ENCODE assay signal across 33 mouse cellular contexts in the genomic region with DNA sequence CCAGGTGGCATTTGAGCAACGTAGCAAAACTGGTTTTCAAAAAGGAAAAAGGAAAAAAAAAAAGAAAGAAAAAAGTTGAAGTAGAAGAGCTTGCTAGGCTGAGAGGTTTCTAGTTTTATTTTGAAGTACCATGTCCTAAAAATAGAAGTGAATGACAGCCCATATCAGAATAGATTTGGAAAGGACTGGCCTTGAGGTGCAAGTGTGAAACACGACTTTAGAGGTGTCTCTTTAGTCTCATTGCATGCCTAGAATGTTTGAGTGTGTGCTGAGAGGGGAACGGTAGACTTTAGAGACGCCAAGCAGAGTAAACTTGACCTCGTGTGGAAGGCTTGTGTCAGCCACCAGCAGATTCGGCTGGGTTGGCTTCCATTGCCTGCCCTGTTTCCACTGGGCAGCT.
DNase-seq lines count a peak whose midpoint lies in the region; ATAC-seq and TF ChIP-seq lines count a peak whose summit lies in the region.
"Had no signal": no experiment of that assay in that cellular context is flagged by ENCODE, and none has a peak within 500 bp of the region (broad histone marks: within the 10 kb centered on the region; RNA-seq: fewer than 3 reads in every experiment).

No protein-coding gene starts in this region.

- ATAC-seq in liver, embryonic 12.5 days, result no peak
- no peak for ATAC-seq in liver, postnatal 0 days
- ATAC-seq in heart, embryonic 12.5 days (ENCODE audit: insufficient number of reproducible peaks, low FRiP score), result no peak
- peak; percentile 63 for ATAC-seq in heart, postnatal 0 days (ENCODE audit: insufficient read depth, low read depth)
- ATAC-seq: activated CD4-positive, CD25-positive, alpha-beta regulatory T cell, adult 4 months; forebrain, postnatal 0 days; intestine, embryonic 16.5 days had no signal

- no peaks in the 10 kb centered on the region for H3K36me3 ChIP-seq in liver, embryonic 12.5 days
- H3K36me3 ChIP-seq in liver, postnatal 0 days (replicated peaks; ENCODE audit: insufficient read depth, low read length), result no peaks in the 10 kb centered on the region
- peaks cover 22% of the 10 kb centered on the region for H3K36me3 ChIP-seq in heart, embryonic 12.5 days
- 0 out of 2 replicates have a peak, but pooled peaks cover 10% of the 10 kb centered on the region for H3K36me3 ChIP-seq in heart, postnatal 0 days (replicated peaks; ENCODE audit: control insufficient read depth, insufficient read depth, low read length)

- peak; percentile 14 to 18 for DNase-seq in heart, adult 18-20 months
- DNase-seq in heart, postnatal 14 days, result no peak
- no peak for DNase-seq in liver, postnatal 0 days
- peak; percentile 70 for DNase-seq in heart, postnatal 0 days (ENCODE audit: low spot score)
- no peak for DNase-seq in right cerebral cortex, postnatal 4 days
- no peak for DNase-seq in kidney, adult 11 months
- DNase-seq: adrenal gland, adult 2 months; adrenal gland, postnatal 36 days; cerebellum, adult 18-20 months; cerebellum, postnatal 14 days; forebrain, postnatal 0 days; gastrocnemius, postnatal 25 days; kidney, adult 9 months; kidney, postnatal 10 days; layer of hippocampus, postnatal 36 days; lung, postnatal 4 days; right cerebral cortex, adult 18-20 months; thymus, adult 18-20 months; thymus, postnatal 25 days had no signal

- intact Hi-C loops in heart, postnatal 14 days (cut with DNase I), result no loop called here

- no peak overlapping the region for H3K4me3 ChIP-seq in liver, embryonic 12.5 days
- no peak overlapping the region for H3K4me3 ChIP-seq in liver, postnatal 0 days (ENCODE audit: low read depth, low read length)
- no peak overlapping the region for H3K4me3 ChIP-seq in heart, embryonic 12.5 days
- no peak overlapping the region for H3K4me3 ChIP-seq in heart, postnatal 0 days (ENCODE audit: low read depth, low read length)
- H3K4me3 ChIP-seq: erythroblast, embryonic 14.5 days; forebrain, embryonic 12.5 days; hindbrain, embryonic 12.5 days; megakaryocyte, embryonic 14.5 days; midbrain, embryonic 12.5 days; myocyte; neural tube, embryonic 12.5 days had no signal

- H3K9me3 ChIP-seq in liver, embryonic 12.5 days (replicated peaks), result no peaks in the 10 kb centered on the region
- peaks cover 2% of the 10 kb centered on the region; the same call in 1 of the 2 replicates for H3K9me3 ChIP-seq in liver, postnatal 0 days (ENCODE audit: low read length)
- no peaks in the 10 kb centered on the region for H3K9me3 ChIP-seq in heart, embryonic 12.5 days (replicated peaks)
- H3K9me3 ChIP-seq in heart, postnatal 0 days (replicated peaks; ENCODE audit: control insufficient read depth, low read length), result no peaks in the 10 kb centered on the region
- H3K9me3 ChIP-seq: forebrain, embryonic 12.5 days; hindbrain, embryonic 12.5 days; midbrain, embryonic 12.5 days; neural tube, embryonic 12.5 days had no signal

- H3K9ac ChIP-seq in liver, embryonic 12.5 days, result no peak overlapping the region
- no peak overlapping the region for H3K9ac ChIP-seq in liver, postnatal 0 days (replicated peaks)
- H3K9ac ChIP-seq in heart, embryonic 12.5 days, result no peak overlapping the region
- H3K9ac ChIP-seq in heart, postnatal 0 days (replicated peaks; ENCODE audit: low read depth, low read length), result peak overlapping the region; percentile 41
- H3K9ac ChIP-seq: forebrain, embryonic 12.5 days; forebrain, postnatal 0 days; hindbrain, embryonic 12.5 days; liver, embryonic 14.5 days; midbrain, embryonic 12.5 days; neural tube, embryonic 12.5 days had no signal

- WGBS in liver, embryonic 12.5 days (ENCODE audit: insufficient replicate concordance), result 62% methylated on average over 6 of the region's 6 CpGs
- WGBS in liver, postnatal 0 days (ENCODE audit: insufficient replicate concordance), result 60% methylated on average over 6 of the region's 6 CpGs
- 32% methylated on average over 6 of the region's 6 CpGs for WGBS in heart, embryonic 12.5 days
- WGBS in heart, postnatal 0 days, result 29% methylated on average over 6 of the region's 6 CpGs

- TF ChIP-seq CTCF in liver, postnatal 0 days (IDR thresholded peaks at IDR 0.05; ENCODE audit: low read depth), result no peak
- no peak for TF ChIP-seq CTCF in heart, postnatal 0 days (IDR thresholded peaks at IDR 0.05; ENCODE audit: low read depth)

- TF ChIP-seq EP300 in liver, postnatal 0 days (IDR thresholded peaks at IDR 0.05; ENCODE audit: low read depth), result no peak
- TF ChIP-seq EP300 in heart, postnatal 0 days (IDR thresholded peaks at IDR 0.05; ENCODE audit: low read depth), result no peak

- no peaks in the 10 kb centered on the region for H3K4me1 ChIP-seq in liver, embryonic 12.5 days
- H3K4me1 ChIP-seq in liver, postnatal 0 days (ENCODE audit: insufficient read depth), result no peaks in the 10 kb centered on the region
- peaks cover 32% of the 10 kb centered on the region for H3K4me1 ChIP-seq in heart, embryonic 12.5 days (replicated peaks)
- H3K4me1 ChIP-seq in heart, postnatal 0 days (ENCODE audit: control insufficient read depth, insufficient read depth), result peaks cover 17% of the 10 kb centered on the region
- H3K4me1 ChIP-seq: forebrain, embryonic 12.5 days; hindbrain, embryonic 12.5 days; midbrain, embryonic 12.5 days; neural tube, embryonic 12.5 days had no signal

- H3K27me3 ChIP-seq in liver, embryonic 12.5 days (replicated peaks), result no peaks in the 10 kb centered on the region
- no peaks in the 10 kb centered on the region for H3K27me3 ChIP-seq in liver, postnatal 0 days (ENCODE audit: insufficient read depth, low read length)
- H3K27me3 ChIP-seq in heart, embryonic 12.5 days (replicated peaks), result no peaks in the 10 kb centered on the region
- H3K27me3 ChIP-seq in heart, postnatal 0 days (ENCODE audit: control insufficient read depth, insufficient read depth, low read length), result no peaks in the 10 kb centered on the region
- H3K27me3 ChIP-seq: CH12.LX; forebrain, embryonic 12.5 days; hindbrain, embryonic 12.5 days; megakaryocyte, embryonic 14.5 days; midbrain, embryonic 12.5 days; neural tube, embryonic 12.5 days had no signal

- no peak overlapping the region for H3K4me2 ChIP-seq in liver, embryonic 12.5 days
- no peak overlapping the region for H3K4me2 ChIP-seq in liver, postnatal 0 days (ENCODE audit: low read depth, low read length)
- H3K4me2 ChIP-seq in heart, embryonic 12.5 days, result peak overlapping the region; percentile 41
- H3K4me2 ChIP-seq in heart, postnatal 0 days (ENCODE audit: low read depth, low read length), result peak overlapping the region; percentile 30; the same call in 1 of the 2 replicates
- H3K4me2 ChIP-seq: forebrain, embryonic 12.5 days; hindbrain, embryonic 12.5 days; midbrain, embryonic 12.5 days; neural tube, embryonic 12.5 days had no signal

- H3K27ac ChIP-seq in liver, embryonic 12.5 days, result peak overlapping the region; percentile 4; the same call in 1 of the 2 replicates
- H3K27ac ChIP-seq in liver, postnatal 0 days (ENCODE audit: low read depth), result no peak overlapping the region
- H3K27ac ChIP-seq in heart, embryonic 12.5 days (ENCODE audit: poor library complexity, severe bottlenecking), result peak overlapping the region; percentile 92
- H3K27ac ChIP-seq in heart, postnatal 0 days (ENCODE audit: low read depth), result peak overlapping the region; percentile 85
- H3K27ac ChIP-seq: forebrain, embryonic 12.5 days; hindbrain, embryonic 12.5 days; liver, embryonic 14.5 days; midbrain, embryonic 12.5 days; neural tube, embryonic 12.5 days; stomach, postnatal 0 days had no signal

Comparison
In these comparisons a context has a peak if more than half of its experiments do, and no peak if none do; other contexts are left out.
1. DNase-seq: peak in heart, adult 18-20 months (2 of 2) and heart, postnatal 0 days (single experiment); none in heart, postnatal 14 days (0 of 2), liver, postnatal 0 days (single experiment), right cerebral cortex, postnatal 4 days (single experiment) and kidney, adult 11 months (single experiment).
2. H3K4me2 ChIP-seq: peak in heart, embryonic 12.5 days (single experiment) and heart, postnatal 0 days (single experiment); none in liver, embryonic 12.5 days (single experiment) and liver, postnatal 0 days (single experiment).